In the genomic region with DNA sequence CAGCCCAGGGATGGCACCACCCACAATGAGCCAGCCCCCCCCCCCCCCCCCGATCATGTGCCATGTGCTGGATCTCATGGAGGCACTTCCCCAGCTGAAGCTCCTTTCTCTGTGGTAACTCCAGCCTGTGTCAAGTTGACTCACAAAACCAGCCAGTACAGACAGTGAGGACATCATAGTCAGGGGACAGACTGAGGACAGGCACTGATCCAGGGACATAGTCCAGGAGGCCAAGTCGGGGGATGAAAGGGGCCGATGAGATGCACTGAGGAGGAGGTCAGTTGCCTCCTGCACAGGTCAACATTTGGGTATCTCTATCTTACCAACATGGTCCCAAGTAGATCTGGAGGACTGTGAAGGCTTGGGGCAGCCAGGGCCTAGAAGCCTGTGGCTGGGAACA, we compare ENCODE assay signal across 26 mouse cellular contexts.
"Had no signal": no experiment of that assay in that cellular context is flagged by ENCODE, and none has a peak within 500 bp of the region (broad histone marks: within the 10 kb centered on the region; RNA-seq: fewer than 3 reads in every experiment).

No protein-coding gene starts in this region.

- H3K27me3 ChIP-seq: heart, embryonic 12.5 days; hindbrain, embryonic 12.5 days; intestine, embryonic 15.5 days; limb, embryonic 12.5 days had no signal

- H3K4me3 ChIP-seq: gastrocnemius, adult 2 months; heart, embryonic 10.5 days; heart, embryonic 12.5 days; hindbrain, embryonic 10.5 days; hindbrain, embryonic 12.5 days; intestine, embryonic 15.5 days; left cerebral cortex, adult 2 months; limb, embryonic 10.5 days; limb, embryonic 12.5 days had no signal

- H3K27ac ChIP-seq: gastrocnemius, adult 2 months; heart, embryonic 10.5 days; hindbrain, embryonic 10.5 days; hindbrain, embryonic 12.5 days; hindbrain, embryonic 14.5 days; intestine, embryonic 15.5 days; kidney, postnatal 0 days; left cerebral cortex, adult 2 months; limb, embryonic 10.5 days; limb, embryonic 12.5 days had no signal

- DNase-seq: gastrocnemius, adult 2 months; gastrocnemius, postnatal 10 days; gastrocnemius, postnatal 25 days; heart, adult 18-20 months; heart, postnatal 10 days; heart, postnatal 4 days; kidney, adult 18-20 months; kidney, adult 8-10 months; kidney, postnatal 14 days; kidney, postnatal 36 days; layer of hippocampus, adult 9-11 months; layer of hippocampus, postnatal 36 days had no signal

- H3K9me3 ChIP-seq: heart, embryonic 10.5 days; heart, embryonic 12.5 days; hindbrain, embryonic 10.5 days; hindbrain, embryonic 12.5 days; intestine, embryonic 15.5 days; limb, embryonic 10.5 days; limb, embryonic 12.5 days had no signal

- H3K9ac ChIP-seq: heart, embryonic 12.5 days; hindbrain, embryonic 12.5 days; hindbrain, embryonic 14.5 days; intestine, embryonic 15.5 days; limb, embryonic 12.5 days had no signal

- H3K4me2 ChIP-seq: heart, embryonic 12.5 days; hindbrain, embryonic 12.5 days; hindbrain, embryonic 14.5 days; intestine, embryonic 15.5 days; limb, embryonic 12.5 days had no signal

- ATAC-seq: forebrain, embryonic 16.5 days; hindbrain, embryonic 16.5 days; inflammation-experienced regulatory T-cells, adult 6 months; intestine, embryonic 15.5 days; intestine, postnatal 0 days had no signal

- H3K36me3 ChIP-seq: intestine, embryonic 15.5 days had no signal
